ENCODE assay signal across 18 mouse cellular contexts in genomic region chr13:77991189-77991886, GRCm38 (mm10). TPM values are rescaled to one million over a fixed set of nuclear protein-coding genes. Genes with fewer than 3 reads are reported as not detected.
DNase-seq lines count a peak whose midpoint lies in the region; ATAC-seq and TF ChIP-seq lines count a peak whose summit lies in the region.
"Had no signal": no experiment of that assay in that cellular context is flagged by ENCODE, and none has a peak within 500 bp of the region (broad histone marks: within the 10 kb centered on the region; RNA-seq: fewer than 3 reads in every experiment).

No protein-coding gene starts in this region.

- no peaks in the 10 kb centered on the region for H3K9me3 ChIP-seq in forebrain, embryonic 10.5 days
- H3K9me3 ChIP-seq in forebrain, embryonic 11.5 days (ENCODE audit: control insufficient read depth, low read length): no peaks in the 10 kb centered on the region
- H3K9me3 ChIP-seq in kidney, embryonic 15.5 days (replicated peaks): no peaks in the 10 kb centered on the region
- no peaks in the 10 kb centered on the region for H3K9me3 ChIP-seq in kidney, embryonic 16.5 days (ENCODE audit: low read length)
- no peaks in the 10 kb centered on the region for H3K9me3 ChIP-seq in forebrain, postnatal 0 days (ENCODE audit: low read length)
- no peaks in the 10 kb centered on the region for H3K9me3 ChIP-seq in stomach, postnatal 0 days (ENCODE audit: control insufficient read depth, low read length)
- H3K9me3 ChIP-seq: heart, embryonic 10.5 days; limb, embryonic 12.5 days; stomach, embryonic 15.5 days had no signal

- no peak overlapping the region for H3K9ac ChIP-seq in forebrain, embryonic 11.5 days (ENCODE audit: low read length)
- no peak overlapping the region for H3K9ac ChIP-seq in kidney, embryonic 15.5 days
- no peak overlapping the region for H3K9ac ChIP-seq in kidney, embryonic 16.5 days (replicated peaks; ENCODE audit: low read length)
- H3K9ac ChIP-seq in forebrain, postnatal 0 days: no peak overlapping the region
- no peak overlapping the region for H3K9ac ChIP-seq in stomach, postnatal 0 days (ENCODE audit: low read length)
- H3K9ac ChIP-seq: limb, embryonic 12.5 days; liver, embryonic 14.5 days; stomach, embryonic 15.5 days had no signal

- H3K27me3 ChIP-seq in forebrain, embryonic 10.5 days (ENCODE audit: poor library complexity, severe bottlenecking): no peaks in the 10 kb centered on the region
- H3K27me3 ChIP-seq in forebrain, embryonic 11.5 days (ENCODE audit: control insufficient read depth, insufficient read depth, low read length): no peaks in the 10 kb centered on the region
- H3K27me3 ChIP-seq in kidney, embryonic 15.5 days: no peaks in the 10 kb centered on the region
- H3K27me3 ChIP-seq in kidney, embryonic 16.5 days (ENCODE audit: insufficient read depth, low read length): no peaks in the 10 kb centered on the region
- no peaks in the 10 kb centered on the region for H3K27me3 ChIP-seq in forebrain, postnatal 0 days (ENCODE audit: insufficient read depth, low read length)
- no peaks in the 10 kb centered on the region for H3K27me3 ChIP-seq in stomach, postnatal 0 days (ENCODE audit: control insufficient read depth, insufficient read depth, low read length)
- H3K27me3 ChIP-seq: limb, embryonic 12.5 days; stomach, embryonic 15.5 days had no signal

- H3K4me1 ChIP-seq in forebrain, embryonic 10.5 days: peaks cover 5% of the 10 kb centered on the region
- H3K4me1 ChIP-seq in forebrain, embryonic 11.5 days (replicated peaks; ENCODE audit: control insufficient read depth, insufficient read depth, low read length): no peaks in the 10 kb centered on the region
- no peaks in the 10 kb centered on the region for H3K4me1 ChIP-seq in kidney, embryonic 15.5 days
- no peaks in the 10 kb centered on the region for H3K4me1 ChIP-seq in kidney, embryonic 16.5 days (ENCODE audit: insufficient read depth, low read length)
- no peaks in the 10 kb centered on the region for H3K4me1 ChIP-seq in forebrain, postnatal 0 days (ENCODE audit: insufficient read depth)
- no peaks in the 10 kb centered on the region for H3K4me1 ChIP-seq in stomach, postnatal 0 days (replicated peaks; ENCODE audit: control insufficient read depth, insufficient read depth)
- H3K4me1 ChIP-seq: heart, embryonic 10.5 days; limb, embryonic 12.5 days; stomach, embryonic 15.5 days had no signal

- WGBS in forebrain, embryonic 10.5 days: 76% methylated on average over 5 of the region's 5 CpGs
- 77% methylated on average over 5 of the region's 5 CpGs for WGBS in forebrain, embryonic 11.5 days
- 64% methylated on average over 5 of the region's 5 CpGs for WGBS in kidney, embryonic 15.5 days
- WGBS in kidney, embryonic 16.5 days: 64% methylated on average over 5 of the region's 5 CpGs
- 60% methylated on average over 5 of the region's 5 CpGs for WGBS in forebrain, postnatal 0 days
- 72% methylated on average over 5 of the region's 5 CpGs for WGBS in stomach, postnatal 0 days

- peak overlapping the region; percentile 54; the same call in 1 of the 2 replicates for H3K27ac ChIP-seq in forebrain, embryonic 10.5 days
- H3K27ac ChIP-seq in forebrain, embryonic 11.5 days (ENCODE audit: low read depth, low read length): no peak overlapping the region
- no peak overlapping the region for H3K27ac ChIP-seq in kidney, embryonic 15.5 days
- no peak overlapping the region for H3K27ac ChIP-seq in kidney, embryonic 16.5 days (ENCODE audit: low read length)
- H3K27ac ChIP-seq in forebrain, postnatal 0 days (ENCODE audit: low read depth, low read length): peak overlapping the region; percentile 9; the same call in 1 of the 2 replicates
- no peak overlapping the region for H3K27ac ChIP-seq in stomach, postnatal 0 days (replicated peaks)
- H3K27ac ChIP-seq: heart, embryonic 10.5 days; limb, embryonic 12.5 days; liver, embryonic 14.5 days; stomach, embryonic 15.5 days had no signal

- no peak for TF ChIP-seq POLR2A in brain, embryonic 14.5 days (IDR thresholded peaks at IDR 0.05; ENCODE audit: borderline replicate concordance, extremely low read depth, insufficient read depth, insufficient read length, poor library complexity, severe bottlenecking)

- H3K36me3 ChIP-seq in forebrain, embryonic 10.5 days (replicated peaks): no peaks in the 10 kb centered on the region
- H3K36me3 ChIP-seq in forebrain, embryonic 11.5 days (ENCODE audit: control insufficient read depth, insufficient read depth, low read length): no peaks in the 10 kb centered on the region
- no peaks in the 10 kb centered on the region for H3K36me3 ChIP-seq in kidney, embryonic 15.5 days
- H3K36me3 ChIP-seq in kidney, embryonic 16.5 days (ENCODE audit: insufficient read depth, low read length): no peaks in the 10 kb centered on the region
- no peaks in the 10 kb centered on the region for H3K36me3 ChIP-seq in forebrain, postnatal 0 days (ENCODE audit: insufficient read depth)
- H3K36me3 ChIP-seq in stomach, postnatal 0 days (ENCODE audit: control insufficient read depth, insufficient read depth, low read length): no peaks in the 10 kb centered on the region
- H3K36me3 ChIP-seq: heart, embryonic 10.5 days; limb, embryonic 12.5 days; stomach, embryonic 15.5 days had no signal

- H3K4me3 ChIP-seq in forebrain, embryonic 10.5 days: no peak overlapping the region
- no peak overlapping the region for H3K4me3 ChIP-seq in forebrain, embryonic 11.5 days (ENCODE audit: low read depth, low read length)
- H3K4me3 ChIP-seq in kidney, embryonic 15.5 days (replicated peaks): no peak overlapping the region
- H3K4me3 ChIP-seq in kidney, embryonic 16.5 days (ENCODE audit: low read length): no peak overlapping the region
- H3K4me3 ChIP-seq in forebrain, postnatal 0 days (ENCODE audit: low read depth, low read length): no peak overlapping the region
- H3K4me3 ChIP-seq in stomach, postnatal 0 days (ENCODE audit: low read depth, low read length): no peak overlapping the region
- H3K4me3 ChIP-seq: heart, embryonic 10.5 days; limb, embryonic 12.5 days; stomach, embryonic 15.5 days had no signal

- ATAC-seq in forebrain, embryonic 11.5 days (replicated peaks; ENCODE audit: low FRiP score): no peak
- ATAC-seq in kidney, embryonic 15.5 days (replicated peaks; ENCODE audit: low FRiP score): 0 out of 2 replicates have a peak, but pooled peaks have one; percentile 25
- no peak for ATAC-seq in kidney, embryonic 16.5 days (ENCODE audit: low FRiP score, low TSS enrichment)
- ATAC-seq in forebrain, postnatal 0 days: no peak
- ATAC-seq in stomach, postnatal 0 days (ENCODE audit: low FRiP score, low TSS enrichment): no peak

- no peak for DNase-seq in forebrain, embryonic 10.5 days (ENCODE audit: extremely low spot score, low spot score)
- DNase-seq in forebrain, embryonic 11.5 days (ENCODE audit: low spot score): no peak
- DNase-seq in brain, embryonic 14.5 days (ENCODE audit: low read depth): peak; percentile 58
- DNase-seq in forebrain, postnatal 0 days: no peak
- no peak for DNase-seq in stomach, postnatal 0 days (ENCODE audit: low spot score)
- DNase-seq in right cerebral cortex, postnatal 14 days: no peak
- DNase-seq: adrenal gland, adult 8-10 months; cerebellum, adult 11-12 months; cerebellum, postnatal 25 days; kidney, postnatal 14 days; layer of hippocampus, adult 9-11 months; lung, postnatal 14 days had no signal

- no peak for TF ChIP-seq EP300 in stomach, postnatal 0 days (optimal IDR thresholded peaks at IDR 0.05)

- no peak overlapping the region for H3K4me2 ChIP-seq in forebrain, embryonic 11.5 days (ENCODE audit: low read depth, low read length, severe bottlenecking)
- H3K4me2 ChIP-seq in kidney, embryonic 15.5 days: no peak overlapping the region
- H3K4me2 ChIP-seq in kidney, embryonic 16.5 days (replicated peaks; ENCODE audit: low read depth, low read length): no peak overlapping the region
- H3K4me2 ChIP-seq in forebrain, postnatal 0 days (ENCODE audit: low read depth): no peak overlapping the region
- H3K4me2 ChIP-seq in stomach, postnatal 0 days (replicated peaks; ENCODE audit: low read depth): no peak overlapping the region
- H3K4me2 ChIP-seq: limb, embryonic 12.5 days; stomach, embryonic 15.5 days had no signal

- no peak for TF ChIP-seq CTCF in brain, embryonic 14.5 days (IDR thresholded peaks at IDR 0.05; ENCODE audit: borderline replicate concordance, extremely low read depth, insufficient read depth, insufficient read length)
- no peak for TF ChIP-seq CTCF in forebrain, postnatal 0 days (IDR thresholded peaks at IDR 0.05; ENCODE audit: low read depth)
- no peak for TF ChIP-seq CTCF in stomach, postnatal 0 days (IDR thresholded peaks at IDR 0.05; ENCODE audit: low read depth)

RNA-seq across cellular contexts. Expression of gene Pou5f2, which starts 33.4 kb away (rescaled TPM):
- 1.2 and 1.6 TPM in 2 replicates for polyA plus RNA-seq in forebrain, embryonic 10.5 days (2016; fragmentation: Nextera tagmentation; extraction: Ambion mirVana)
- 1.6 and 1.9 TPM in 2 replicates for polyA plus RNA-seq in forebrain, embryonic 11.5 days (2014; fragmentation: Nextera tagmentation; extraction: Ambion mirVana)
- polyA plus RNA-seq in kidney, embryonic 15.5 days (2015; fragmentation: Nextera tagmentation; extraction: Ambion mirVana): 1.0 and 1.7 TPM in 2 replicates
- polyA plus RNA-seq in kidney, embryonic 16.5 days (2015; fragmentation: Nextera tagmentation; extraction: Ambion mirVana): 0.81 and 2.3 TPM in 2 replicates
- polyA plus RNA-seq in brain, embryonic 14.5 days (2012; rRNA removed): 0.55 and 0.71 TPM in 2 replicates
- 1.2 and 1.9 TPM in 2 replicates for total RNA-seq in forebrain, postnatal 0 days (2014; rRNA removed)
- 0.42 TPM in 1 of 2 replicates, not detected in the other for polyA plus RNA-seq in forebrain, postnatal 0 days (2015; fragmentation: Nextera tagmentation; extraction: Ambion mirVana)
- polyA plus RNA-seq in stomach, postnatal 0 days (2015; fragmentation: Nextera tagmentation; extraction: Ambion mirVana): 0.17 and 0.73 TPM in 2 replicates

Comparison
In these comparisons a context has a peak if more than half of its experiments do, and no peak if none do; other contexts are left out.
1. H3K27ac ChIP-seq: peak in forebrain, embryonic 10.5 days (single experiment) and forebrain, postnatal 0 days (single experiment); none in forebrain, embryonic 11.5 days (single experiment), kidney, embryonic 15.5 days (single experiment), kidney, embryonic 16.5 days (single experiment) and stomach, postnatal 0 days (single experiment).